Mouse (Mus musculus) heart, adult 2 months (tissue): Measurements from ENCODE around the gene Slc8a3. TPM values are rescaled to one million over a fixed set of nuclear protein-coding genes. Genes with fewer than 3 reads are reported as not detected.

Source experiments
- DNase-seq, 2 experiments: peaks; one replicate each; pipeline ENCODE4 v3.0.0; 2021
- H3K27ac ChIP-seq: fragments of 200-600 bp; 2 replicates; pipeline ENCODE4 v1.8.1; 2022
- H3K27me3 ChIP-seq: fragments of 200-500 bp; 2 replicates; pipeline ENCODE4 v1.6.1; 2012; ENCODE audit warnings: mild to moderate bottlenecking, low read length, inconsistent platforms, mixed read lengths; ENCODE audit not compliant: control insufficient read depth, insufficient read depth
- H3K36me3 ChIP-seq: fragments of 200-500 bp; 2 replicates; pipeline ENCODE4 v1.6.1; 2012; ENCODE audit warnings: low read length, inconsistent platforms; ENCODE audit not compliant: control insufficient read depth, insufficient read depth
- H3K4me1 ChIP-seq: fragments of 200-500 bp; 2 replicates; pipeline ENCODE4 v1.6.1; 2011; ENCODE audit warnings: low read length; ENCODE audit not compliant: control insufficient read depth, insufficient read depth
- H3K4me3 ChIP-seq: fragments of 200-600 bp; 2 replicates; pipeline ENCODE4 v1.8.1; 2022
- H3K79me2 ChIP-seq: fragments of 200-500 bp; replicated peaks from 2 replicates; pipeline ENCODE4 v1.6.1; 2012; ENCODE audit warnings: mild to moderate bottlenecking, inconsistent platforms, low read length, moderate library complexity, mixed read lengths; ENCODE audit not compliant: control insufficient read depth, insufficient read depth
- H3K9ac ChIP-seq: fragments of 200-500 bp; 2 replicates; pipeline ENCODE4 v1.6.1; 2012; ENCODE audit warnings: low read depth, mild to moderate bottlenecking, control low read depth, inconsistent platforms, low read length, mixed read lengths
- CTCF ChIP-seq: fragments of 200-600 bp; IDR thresholded peaks from 2 replicates; pipeline ENCODE4 v1.8.1; 2022; ENCODE audit warnings: antibody characterized with exemption, mild to moderate bottlenecking, moderate library complexity
- EP300 ChIP-seq: fragments of 200-500 bp; IDR thresholded peaks from 2 replicates; pipeline ENCODE4 v1.6.1; 2011; ENCODE audit warnings: low read depth, low read length, control low read depth; ENCODE audit not compliant: insufficient read depth
- POLR2A ChIP-seq: fragments of 200-500 bp; IDR thresholded peaks from 2 replicates; pipeline ENCODE4 v1.6.1; 2011; ENCODE audit warnings: mild to moderate bottlenecking, low read depth, low read length, control low read depth; ENCODE audit not compliant: insufficient read depth
- WGBS: fragments of 180-500 bp; shearing (Covaris S2); methylation state at CpG from one replicate; pipeline ENCODE4 v1.1.7; 2018; 5-methylcytosine and 5-hydroxymethylcytosine counted together
- intact Hi-C: fragments of 180-260 bp; cut with DNase I; formaldehyde crosslinking; loops from one replicate; pipeline ENCODE4 v1.15.1; 2025
- polyA plus RNA-seq: library from polyadenylated mRNA; depleted of rRNA; stranded (reverse); fragments of >200 nt; gene quantifications from 2 replicates; pipeline ENCODE4 v1.2.3, GENCODE M21; 2012
- total RNA-seq, 2 experiments: library from RNA; stranded (reverse); gene quantifications; 2 replicates each; pipeline ENCODE4 v1.2.3; 2021

Gene Slc8a3
- total and polyA plus RNA-seq, 3 experiments, result 0.08 to 0.18 TPM; not detected in 1

DNA sequence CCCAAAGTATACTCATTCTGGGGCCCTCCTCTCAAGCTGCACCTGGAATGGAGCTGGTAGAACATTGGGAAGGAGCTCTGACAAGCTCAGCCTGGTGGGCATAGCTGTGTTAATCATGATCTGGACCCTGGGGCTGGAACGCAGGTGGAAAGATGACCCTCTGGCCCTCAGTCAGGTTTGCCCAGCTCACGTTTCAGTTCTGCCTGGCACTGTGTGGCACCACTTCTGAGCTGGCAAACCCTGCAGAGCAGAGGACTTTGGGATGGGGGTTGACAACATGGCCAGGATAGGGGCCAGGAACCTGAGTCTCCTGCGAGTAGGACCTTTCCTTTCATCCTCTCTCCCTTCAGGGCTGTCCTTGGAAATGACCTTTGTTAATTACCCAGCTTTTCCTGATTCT is 146.3 kb downstream of the Slc8a3 start:
- H3K9ac ChIP-seq, result no peak overlapping the region
- no peaks in the 10 kb centered on the region for H3K27me3 ChIP-seq
- no peak overlapping the region for H3K4me3 ChIP-seq
- WGBS, result 65% methylated on average over 3 of the region's 3 CpGs
- intact Hi-C loops, result no loop called here
- H3K79me2 ChIP-seq, result no peaks in the 10 kb centered on the region
- no peak for TF ChIP-seq CTCF
- TF ChIP-seq EP300, result no peak
- TF ChIP-seq POLR2A, result no peak
- H3K36me3 ChIP-seq, result no peaks in the 10 kb centered on the region
- no peaks in the 10 kb centered on the region for H3K4me1 ChIP-seq
- DNase-seq, result no peak
- H3K27ac ChIP-seq, result no peak overlapping the region

DNA sequence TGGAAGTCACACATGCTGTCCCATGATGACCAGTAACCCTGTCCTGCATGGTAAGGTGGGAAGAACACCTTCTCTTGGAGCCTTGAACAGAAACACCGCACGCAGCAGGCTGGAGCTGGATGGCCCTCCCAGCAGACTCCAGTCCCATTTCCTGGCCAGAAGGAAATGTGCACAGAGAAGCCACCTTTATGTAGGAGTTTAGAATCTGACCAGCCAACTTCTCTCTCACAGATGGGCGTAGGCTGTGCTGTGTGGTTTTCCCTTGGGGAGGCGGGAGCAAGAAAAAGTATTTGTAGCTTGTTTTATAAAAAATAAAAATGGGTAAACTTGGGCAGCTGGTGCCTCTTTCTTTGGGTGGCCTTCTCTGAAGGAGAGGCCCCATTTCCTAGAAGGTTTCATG is 146.9 kb downstream of the Slc8a3 start:
- H3K79me2 ChIP-seq, result no peaks in the 10 kb centered on the region
- TF ChIP-seq EP300 (no peak), CTCF (no peak), POLR2A (no peak)
- 69% methylated on average over 4 of the region's 4 CpGs for WGBS
- H3K36me3 ChIP-seq, result no peaks in the 10 kb centered on the region
- no peak overlapping the region for H3K27ac ChIP-seq
- H3K27me3 ChIP-seq, result no peaks in the 10 kb centered on the region
- DNase-seq, result no peak
- no peak overlapping the region for H3K4me3 ChIP-seq
- H3K9ac ChIP-seq, result no peak overlapping the region
- intact Hi-C loops, result no loop called here
- H3K4me1 ChIP-seq, result no peaks in the 10 kb centered on the region

DNA sequence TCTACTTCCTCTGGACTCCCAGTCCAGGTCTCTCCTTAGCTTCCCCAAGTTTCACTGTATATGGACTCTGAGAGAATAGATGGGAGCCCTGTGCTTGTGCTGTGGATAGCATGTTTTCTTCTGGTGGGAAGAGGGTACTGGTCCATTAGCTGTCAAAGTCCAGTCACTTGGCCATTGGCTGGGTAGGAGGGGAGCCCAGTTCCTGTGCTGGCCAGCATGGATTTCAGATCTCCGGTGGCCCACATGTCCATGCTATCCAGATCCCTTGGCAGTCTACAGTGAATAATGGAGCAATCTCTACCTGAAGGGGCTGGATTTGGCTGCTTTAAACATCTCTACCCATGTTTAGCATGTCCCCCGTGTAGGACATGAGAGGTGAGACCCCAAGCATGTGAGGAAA is 148.0 kb downstream of the Slc8a3 start:
- TF ChIP-seq POLR2A (no peak), CTCF (no peak), EP300 (no peak)
- Histone ChIP-seq H3K9ac (no peak overlapping the region), H3K27ac (no peak overlapping the region), H3K36me3 (no peaks in the 10 kb centered on the region), H3K27me3 (no peaks in the 10 kb centered on the region), H3K4me1 (no peaks in the 10 kb centered on the region), H3K4me3 (no peak overlapping the region), H3K79me2 (no peaks in the 10 kb centered on the region)
- intact Hi-C loops, result no loop called here
- 73% methylated on average over 2 of the region's 2 CpGs for WGBS
- DNase-seq, result no peak

DNA sequence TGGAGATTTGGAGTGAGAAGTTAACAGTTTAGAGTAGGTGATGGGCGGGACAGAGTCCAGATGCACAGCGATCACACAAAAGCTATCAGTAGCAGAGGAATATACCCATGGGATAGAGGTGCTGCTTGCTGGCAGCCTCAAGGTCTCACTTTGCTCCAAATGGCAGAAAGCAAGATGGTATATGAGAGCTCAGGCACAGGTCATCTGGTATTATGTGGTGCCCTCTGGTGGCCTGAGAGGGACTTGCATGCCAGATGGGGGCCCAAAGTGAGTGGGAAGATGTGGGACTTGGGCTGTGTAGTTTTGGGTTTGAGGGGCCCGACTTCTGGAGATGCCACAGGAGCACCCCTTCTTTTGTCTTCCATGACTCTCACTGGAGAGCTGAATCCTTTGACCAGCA is 150.9 kb downstream of the Slc8a3 start:
- Histone ChIP-seq H3K4me1 (no peaks in the 10 kb centered on the region), H3K9ac (no peak overlapping the region), H3K36me3 (no peaks in the 10 kb centered on the region), H3K27me3 (no peaks in the 10 kb centered on the region), H3K4me3 (no peak overlapping the region), H3K27ac (no peak overlapping the region), H3K79me2 (no peaks in the 10 kb centered on the region)
- intact Hi-C loops, result loop anchor here (1.0 kb wide), 1 partner anchor 200 kb away; no protein-coding TSS in a partner anchor
- peak; percentile 34 to 70 for DNase-seq
- TF ChIP-seq EP300 (no peak), CTCF (peak; percentile 92)
- 55% methylated on average over 3 of the region's 3 CpGs for WGBS

GRCm38 (mm10) chr12:81175252-81175651 is 157.7 kb downstream of the Slc8a3 start:
- intact Hi-C loops, result no loop called here
- DNase-seq, result no peak
- no peaks in the 10 kb centered on the region for H3K36me3 ChIP-seq
- TF ChIP-seq CTCF (no peak), EP300 (no peak), POLR2A (no peak)
- no peak overlapping the region for H3K4me3 ChIP-seq
- H3K27me3 ChIP-seq, result no peaks in the 10 kb centered on the region
- 43% methylated on average over 9 of the region's 9 CpGs for WGBS
- H3K27ac ChIP-seq, result no peak overlapping the region
- H3K9ac ChIP-seq, result no peak overlapping the region
- H3K79me2 ChIP-seq, result no peaks in the 10 kb centered on the region
- no peaks in the 10 kb centered on the region for H3K4me1 ChIP-seq

- H3K36me3 ChIP-seq, result no peaks in the 10 kb centered on the region
- intact Hi-C loops, result no loop called here
- no peak for DNase-seq
- H3K27me3 ChIP-seq, result no peaks in the 10 kb centered on the region
- WGBS, result 90% methylated on average over 4 of the region's 4 CpGs
- H3K4me1 ChIP-seq, result no peaks in the 10 kb centered on the region
- no peak overlapping the region for H3K9ac ChIP-seq
- TF ChIP-seq POLR2A, result no peak
- TF ChIP-seq CTCF, result no peak
- no peaks in the 10 kb centered on the region for H3K79me2 ChIP-seq
- H3K27ac ChIP-seq, result no peak overlapping the region
- no peak overlapping the region for H3K4me3 ChIP-seq
Observed at GRCm38 (mm10) chr12:81173893-81174292, 159.1 kb downstream of the Slc8a3 start.

GRCm38 (mm10) chr12:81173011-81173410 is 160.0 kb downstream of the Slc8a3 start:
- Histone ChIP-seq H3K27me3 (no peaks in the 10 kb centered on the region), H3K36me3 (no peaks in the 10 kb centered on the region), H3K27ac (no peak overlapping the region), H3K4me1 (no peaks in the 10 kb centered on the region), H3K9ac (no peak overlapping the region), H3K79me2 (no peaks in the 10 kb centered on the region), H3K4me3 (no peak overlapping the region)
- intact Hi-C loops, result no loop called here
- TF ChIP-seq POLR2A (no peak), EP300 (no peak), CTCF (no peak)
- DNase-seq, result no peak
- WGBS, result 83% methylated on average over 3 of the region's 3 CpGs
